Mouse (Mus musculus) intestine, embryonic 16.5 days (tissue): ENCODE results near the gene Map4. TPM values are rescaled to one million over a fixed set of nuclear protein-coding genes. Genes with fewer than 3 reads are reported as not detected.
A peak's percentile ranks its signal among the peaks of the same experiment; 100 is the strongest.

Experiments
- ATAC-seq: fragments of 200-750 bp; cut with Nextera tagmentation; 2 replicates; pipeline ENCODE4 v1.8.0; 2017; ENCODE audit warnings: moderate TSS enrichment, moderate library complexity
- H3K27ac ChIP-seq: fragments of 300-500 bp; sonication (generic); 2 replicates; pipeline ENCODE4 v1.5.1; 2014; ENCODE audit warnings: mild to moderate bottlenecking, low read length
- H3K27me3 ChIP-seq: fragments of 300-500 bp; sonication (generic); replicated peaks from 2 replicates; pipeline ENCODE4 v1.6.1; 2014; ENCODE audit warnings: low read length, control low read depth, mixed read lengths; ENCODE audit not compliant: control insufficient read depth, insufficient read depth
- H3K36me3 ChIP-seq: fragments of 300-500 bp; sonication (generic); 2 replicates; pipeline ENCODE4 v1.6.1; 2014; ENCODE audit warnings: low read length, control low read depth; ENCODE audit not compliant: control insufficient read depth, insufficient read depth
- H3K4me1 ChIP-seq: fragments of 300-500 bp; sonication (generic); 2 replicates; pipeline ENCODE4 v1.6.1; 2014; ENCODE audit warnings: low read length, control low read depth, mixed read lengths; ENCODE audit not compliant: control insufficient read depth, insufficient read depth
- H3K4me2 ChIP-seq: fragments of 300-500 bp; sonication (generic); 2 replicates; pipeline ENCODE4 v1.6.1; 2014; ENCODE audit warnings: low read depth, low read length, control low read depth
- H3K4me3 ChIP-seq: fragments of 300-500 bp; sonication (generic); 2 replicates; pipeline ENCODE4 v1.5.1; 2014; ENCODE audit warnings: mild to moderate bottlenecking, low read length
- H3K9ac ChIP-seq: fragments of 300-500 bp; sonication (generic); 2 replicates; pipeline ENCODE4 v1.6.1; 2014; ENCODE audit warnings: low read depth, low read length
- H3K9me3 ChIP-seq: fragments of 300-500 bp; sonication (generic); 2 replicates; pipeline ENCODE4 v1.6.1; 2016; ENCODE audit warnings: low read length, control low read depth; ENCODE audit not compliant: control insufficient read depth
- WGBS: fragments of 180-500 bp; shearing (Covaris S2); extraction: QIAGEN DNeasy Blood & Tissue Kit; methylation state at CpG from one replicate; pipeline ENCODE4 v1.1.7; 2014; 5-methylcytosine and 5-hydroxymethylcytosine counted together
- polyA plus RNA-seq: library from polyadenylated mRNA; unstranded; fragments of >200 nt; fragmentation: Nextera tagmentation; extraction: Ambion mirVana; gene quantifications from 2 replicates; pipeline ENCODE4 v1.2.1, GENCODE M21; 2015

Gene Map4
- 52.8 and 57.2 TPM in 2 replicates for polyA plus RNA-seq

DNA sequence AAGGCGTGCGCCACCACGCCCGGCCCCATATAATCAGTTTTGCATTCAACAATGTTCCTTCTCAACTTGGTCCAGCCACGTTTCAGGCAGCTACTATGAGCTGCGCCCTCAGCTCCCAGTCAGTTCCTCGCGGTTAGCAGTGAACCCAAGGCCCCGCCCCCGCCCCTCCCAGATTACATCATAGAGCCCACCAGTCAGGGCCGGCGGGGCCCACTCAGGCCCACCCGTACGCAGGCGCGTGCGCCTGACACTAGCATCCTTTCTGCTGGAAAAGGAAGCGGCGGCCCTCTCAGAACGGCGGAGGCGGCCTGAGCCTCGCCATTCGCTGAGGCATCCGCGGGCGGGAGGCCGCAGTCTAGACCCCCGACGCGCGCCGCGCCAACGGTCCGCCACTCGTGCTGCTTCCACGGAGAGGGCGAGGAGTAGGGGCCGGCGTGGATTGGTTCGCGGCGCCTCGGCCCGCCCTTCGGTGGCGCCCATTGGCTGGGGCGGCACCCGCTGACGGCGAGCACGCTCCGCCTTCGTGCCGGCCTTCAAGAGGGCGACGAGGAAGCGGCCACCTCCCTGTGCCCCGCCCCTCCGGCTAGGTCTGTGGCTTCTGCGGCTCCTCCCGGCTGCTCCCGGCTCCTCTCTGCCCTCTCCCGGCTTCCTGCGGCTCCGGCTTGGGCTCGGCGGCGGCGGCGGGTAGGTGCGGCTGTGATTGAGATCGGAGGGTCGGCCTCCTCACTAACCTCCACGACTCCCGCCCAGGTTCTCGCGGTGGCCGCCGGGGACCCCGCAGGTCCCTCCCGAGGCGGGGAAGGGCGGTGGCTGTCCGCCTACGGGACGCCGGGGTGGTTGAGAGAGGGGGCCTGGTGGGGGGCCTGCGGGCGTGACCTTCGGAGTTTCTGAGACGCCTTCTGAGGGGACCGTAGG, at the start of gene Map4:
Map4 (plus strand) TSS at position 204 of the 915 bp plus-strand sequence.
- Histone ChIP-seq H3K9me3 (no peaks in the 10 kb centered on the region), H3K4me2 (peak within 1 kb of the TSS; percentile 70), H3K27ac (peak within 1 kb of the TSS; percentile 98), H3K36me3 (no peaks in the 10 kb centered on the region), H3K4me3 (peak within 1 kb of the TSS; percentile 94), H3K4me1 (0 out of 2 replicates have a peak, but pooled peaks cover 6% of the 10 kb centered on the region), H3K9ac (peak within 1 kb of the TSS; percentile 92), H3K27me3 (no peaks in the 10 kb centered on the region)
- ATAC-seq, result peak; percentile 99
- under 1% methylated on average over 78 of the region's 94 CpGs for WGBS

GRCm38 (mm10) chr9:109886259-109886658, 45.0 kb upstream of the Map4 start:
- no peaks in the 10 kb centered on the region for H3K9me3 ChIP-seq
- H3K27ac ChIP-seq, result peak overlapping the region; percentile 71
- 0 out of 2 replicates have a peak, but pooled peaks cover 3% of the 10 kb centered on the region for H3K4me1 ChIP-seq
- peak; percentile 93 for ATAC-seq
- H3K9ac ChIP-seq, result no peak overlapping the region
- no peak overlapping the region for H3K4me3 ChIP-seq
- 49% methylated on average over 4 of the region's 4 CpGs for WGBS
- H3K36me3 ChIP-seq, result peaks cover 50% of the 10 kb centered on the region
- H3K27me3 ChIP-seq, result no peaks in the 10 kb centered on the region
- H3K4me2 ChIP-seq, result no peak overlapping the region

- H3K4me3 ChIP-seq, result no peak overlapping the region
- H3K36me3 ChIP-seq, result peaks cover 57% of the 10 kb centered on the region
- ATAC-seq, result no peak
- H3K9ac ChIP-seq, result no peak overlapping the region
- 87% methylated on average over 5 of the region's 5 CpGs for WGBS
- no peaks in the 10 kb centered on the region for H3K27me3 ChIP-seq
- H3K9me3 ChIP-seq, result no peaks in the 10 kb centered on the region
- no peak overlapping the region for H3K27ac ChIP-seq
- H3K4me2 ChIP-seq, result no peak overlapping the region
- 0 out of 2 replicates have a peak, but pooled peaks cover 3% of the 10 kb centered on the region for H3K4me1 ChIP-seq
These were observed 43.9 kb upstream of the Map4 start for GRCm38 (mm10) chr9:109887321-109887720.

GRCm38 (mm10) chr9:109891501-109891900, 39.8 kb upstream of the Map4 start:
- no peak overlapping the region for H3K4me2 ChIP-seq
- 90% methylated on average over 8 of the region's 8 CpGs for WGBS
- ATAC-seq, result no peak
- no peak overlapping the region for H3K27ac ChIP-seq
- H3K9ac ChIP-seq, result no peak overlapping the region
- peaks cover 45% of the 10 kb centered on the region for H3K36me3 ChIP-seq
- H3K4me3 ChIP-seq, result no peak overlapping the region
- H3K4me1 ChIP-seq, result peaks cover 11% of the 10 kb centered on the region
- no peaks in the 10 kb centered on the region for H3K9me3 ChIP-seq
- H3K27me3 ChIP-seq, result no peaks in the 10 kb centered on the region

GRCm38 (mm10) chr9:109892651-109893250, 38.5 kb upstream of the Map4 start:
- 57% methylated on average over 5 of the region's 5 CpGs for WGBS
- Histone ChIP-seq H3K36me3 (peaks cover 39% of the 10 kb centered on the region), H3K27ac (no peak overlapping the region), H3K9ac (no peak overlapping the region), H3K4me2 (no peak overlapping the region), H3K27me3 (no peaks in the 10 kb centered on the region), H3K4me3 (no peak overlapping the region), H3K4me1 (peaks cover 16% of the 10 kb centered on the region), H3K9me3 (no peaks in the 10 kb centered on the region)
- no peak for ATAC-seq

GRCm38 (mm10) chr9:109894413-109895090, 36.7 kb upstream of the Map4 start:
- H3K36me3 ChIP-seq, result peaks cover 31% of the 10 kb centered on the region
- ATAC-seq, result peak; percentile 69
- H3K4me2 ChIP-seq, result no peak overlapping the region
- no peaks in the 10 kb centered on the region for H3K9me3 ChIP-seq
- peaks cover 21% of the 10 kb centered on the region for H3K4me1 ChIP-seq
- no peak overlapping the region for H3K4me3 ChIP-seq
- no peaks in the 10 kb centered on the region for H3K27me3 ChIP-seq
- H3K9ac ChIP-seq, result peak overlapping the region; percentile 31; the same call in 1 of the 2 replicates
- H3K27ac ChIP-seq, result peak overlapping the region; percentile 81
- 27% methylated on average over 6 of the region's 6 CpGs for WGBS

GRCm38 (mm10) chr9:109895593-109895992, 35.7 kb upstream of the Map4 start:
- no peaks in the 10 kb centered on the region for H3K9me3 ChIP-seq
- no peak overlapping the region for H3K9ac ChIP-seq
- peaks cover 22% of the 10 kb centered on the region for H3K4me1 ChIP-seq
- peak; percentile 84 for ATAC-seq
- H3K36me3 ChIP-seq, result peaks cover 22% of the 10 kb centered on the region
- H3K27me3 ChIP-seq, result no peaks in the 10 kb centered on the region
- H3K4me3 ChIP-seq, result no peak overlapping the region
- no peak overlapping the region; the same call in 1 of the 2 replicates for H3K4me2 ChIP-seq
- peak overlapping the region; percentile 66; the same call in 1 of the 2 replicates for H3K27ac ChIP-seq
- WGBS, result 58% methylated on average over 6 of the region's 6 CpGs

DNA sequence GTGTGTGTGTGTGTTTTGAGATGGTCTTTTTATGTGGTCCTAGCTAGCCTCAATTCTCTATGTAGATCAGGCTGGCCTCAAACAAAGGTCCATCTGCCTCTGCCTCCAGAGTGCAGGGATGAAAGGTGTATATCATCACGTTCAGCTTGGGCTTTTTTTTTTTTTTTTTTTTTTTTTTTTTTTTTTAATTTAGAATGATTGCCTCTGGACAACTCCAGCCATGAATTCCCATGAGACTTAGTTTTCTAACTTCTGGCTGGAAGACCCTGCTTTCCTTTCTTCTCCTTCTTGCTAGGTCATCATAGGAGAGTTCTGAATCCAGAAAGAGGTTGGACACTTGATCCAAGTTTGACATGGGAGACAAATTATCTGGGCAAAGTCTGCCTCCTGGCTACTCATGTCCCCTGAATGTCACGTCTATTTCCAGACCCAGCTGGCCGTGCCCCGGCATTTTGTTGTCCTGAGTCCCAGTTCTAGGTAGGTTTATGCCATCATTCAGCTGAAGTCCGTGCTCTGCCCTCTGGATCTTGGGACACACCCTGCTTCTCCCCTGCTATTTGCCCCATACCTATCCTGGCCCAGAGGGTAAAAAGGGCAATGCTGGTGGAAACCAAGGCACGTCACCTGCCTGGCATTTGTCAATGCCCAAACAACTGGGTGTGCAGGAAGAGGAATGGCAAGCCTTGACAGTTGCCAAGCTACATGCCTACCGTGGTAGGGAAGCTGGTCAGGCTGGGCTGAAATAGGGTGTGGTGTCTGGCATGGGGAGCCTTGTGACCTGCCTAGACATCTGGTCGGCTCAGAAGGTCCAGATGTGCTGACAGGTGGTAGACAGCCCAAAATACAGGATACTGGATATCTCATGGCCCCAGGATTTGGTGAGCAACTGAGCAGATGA, 34.8 kb upstream of the Map4 start:
- no peak for ATAC-seq

More for the DNA sequence above, 34.8 kb upstream of the Map4 start:
- H3K27me3 ChIP-seq, result no peaks in the 10 kb centered on the region
- peaks cover 15% of the 10 kb centered on the region for H3K36me3 ChIP-seq
- WGBS, result 76% methylated on average over 8 of the region's 8 CpGs
- H3K27ac ChIP-seq, result peak overlapping the region; percentile 66; the same call in 1 of the 2 replicates
- no peak overlapping the region for H3K4me2 ChIP-seq
- H3K9ac ChIP-seq, result no peak overlapping the region
- no peak overlapping the region for H3K4me3 ChIP-seq
- no peaks in the 10 kb centered on the region for H3K9me3 ChIP-seq
- peaks cover 22% of the 10 kb centered on the region for H3K4me1 ChIP-seq
